8 mouse cellular contexts compared by ENCODE assay signal in genomic region chr2:164103501-164103900, GRCm38 (mm10). TPM values are rescaled to one million over a fixed set of nuclear protein-coding genes. Genes with fewer than 3 reads are reported as not detected.
DNase-seq lines count a peak whose midpoint lies in the region; ATAC-seq and TF ChIP-seq lines count a peak whose summit lies in the region.

No protein-coding gene starts in this region.

- peak; percentile 75 for TF ChIP-seq CTCF in bone marrow, adult 2 months (IDR thresholded peaks at IDR 0.05; ENCODE audit: control insufficient read depth, insufficient read depth, low read length)
- TF ChIP-seq CTCF in lung, embryonic 14.5 days (IDR thresholded peaks at IDR 0.05; ENCODE audit: low read depth), result peak; percentile 87

- H3K27me3 ChIP-seq in hindbrain, embryonic 10.5 days (ENCODE audit: insufficient read depth, poor library complexity, severe bottlenecking), result no peaks in the 10 kb centered on the region
- no peaks in the 10 kb centered on the region for H3K27me3 ChIP-seq in hindbrain, embryonic 13.5 days
- H3K27me3 ChIP-seq in embryonic facial prominence, embryonic 11.5 days (ENCODE audit: control insufficient read depth, insufficient read depth, low read length), result no peaks in the 10 kb centered on the region
- H3K27me3 ChIP-seq in lung, embryonic 14.5 days (ENCODE audit: insufficient read depth, low read length), result no peaks in the 10 kb centered on the region

- DNase-seq in hindbrain, embryonic 10.5 days (ENCODE audit: low spot score), result peak; percentile 43
- peak; percentile 35 to 47 for DNase-seq in CD8-positive naive resting alpha-beta T cell, adult 2 months (ENCODE audit: low read depth in 2 of 2, low spot score in 2 of 2)
- DNase-seq in embryonic facial prominence, embryonic 11.5 days (ENCODE audit: low spot score), result peak; percentile 69
- peak; percentile 81 for DNase-seq in kidney, postnatal 10 days
- DNase-seq in lung, embryonic 14.5 days, result peak; percentile 83
- DNase-seq in spleen, postnatal 10 days (ENCODE audit: low spot score in 2 of 2), result peak; percentile 36 to 70

- WGBS in hindbrain, embryonic 10.5 days, result 43% methylated on average over 4 of the region's 4 CpGs
- WGBS in hindbrain, embryonic 13.5 days, result 34% methylated on average over 4 of the region's 4 CpGs
- WGBS in bone marrow, adult 2 months, result 54% methylated on average over 4 of the region's 4 CpGs
- 34% methylated on average over 4 of the region's 4 CpGs for WGBS in embryonic facial prominence, embryonic 11.5 days
- WGBS in lung, embryonic 14.5 days, result 25% methylated on average over 4 of the region's 4 CpGs

- H3K36me3 ChIP-seq in hindbrain, embryonic 10.5 days, result peaks cover 88% of the 10 kb centered on the region
- peaks cover 52% of the 10 kb centered on the region for H3K36me3 ChIP-seq in hindbrain, embryonic 13.5 days
- peaks cover 6% of the 10 kb centered on the region for H3K36me3 ChIP-seq in embryonic facial prominence, embryonic 11.5 days (replicated peaks; ENCODE audit: control insufficient read depth, insufficient read depth, low read depth, low read length)
- H3K36me3 ChIP-seq in lung, embryonic 14.5 days (ENCODE audit: insufficient read depth), result peaks cover 49% of the 10 kb centered on the region

- H3K9me3 ChIP-seq in hindbrain, embryonic 10.5 days, result no peaks in the 10 kb centered on the region
- no peaks in the 10 kb centered on the region for H3K9me3 ChIP-seq in hindbrain, embryonic 13.5 days
- no peaks in the 10 kb centered on the region for H3K9me3 ChIP-seq in embryonic facial prominence, embryonic 11.5 days (replicated peaks; ENCODE audit: control insufficient read depth, low read length)
- H3K9me3 ChIP-seq in lung, embryonic 14.5 days (ENCODE audit: low read depth, low read length), result no peaks in the 10 kb centered on the region

- ATAC-seq in hindbrain, embryonic 13.5 days (ENCODE audit: low FRiP score), result no peak
- ATAC-seq in embryonic facial prominence, embryonic 11.5 days (replicated peaks; ENCODE audit: insufficient number of reproducible peaks, low FRiP score, low TSS enrichment, low read depth), result no peak
- ATAC-seq in lung, embryonic 14.5 days (ENCODE audit: insufficient read depth), result no peak

- H3K4me3 ChIP-seq in hindbrain, embryonic 10.5 days, result no peak overlapping the region
- no peak overlapping the region for H3K4me3 ChIP-seq in hindbrain, embryonic 13.5 days
- H3K4me3 ChIP-seq in bone marrow, adult 2 months (replicated peaks; ENCODE audit: control insufficient read depth, low read depth, low read length), result no peak overlapping the region
- H3K4me3 ChIP-seq in embryonic facial prominence, embryonic 11.5 days (ENCODE audit: low read depth, low read length), result no peak overlapping the region
- no peak overlapping the region for H3K4me3 ChIP-seq in lung, embryonic 14.5 days (ENCODE audit: low read depth, low read length)

- no peak overlapping the region for H3K4me2 ChIP-seq in hindbrain, embryonic 13.5 days
- no peak overlapping the region for H3K4me2 ChIP-seq in embryonic facial prominence, embryonic 11.5 days (ENCODE audit: low read depth, low read length)
- H3K4me2 ChIP-seq in lung, embryonic 14.5 days, result no peak overlapping the region

- no peak for TF ChIP-seq POLR2A in bone marrow, adult 2 months (IDR thresholded peaks at IDR 0.05; ENCODE audit: borderline replicate concordance, control insufficient read depth, low read depth, low read length)

- no peak overlapping the region for H3K9ac ChIP-seq in hindbrain, embryonic 13.5 days
- H3K9ac ChIP-seq in embryonic facial prominence, embryonic 11.5 days (replicated peaks; ENCODE audit: low read length), result no peak overlapping the region
- H3K9ac ChIP-seq in lung, embryonic 14.5 days, result no peak overlapping the region

- 0 out of 2 replicates have a peak, but pooled peaks cover 3% of the 10 kb centered on the region for H3K4me1 ChIP-seq in hindbrain, embryonic 10.5 days (replicated peaks)
- 0 out of 2 replicates have a peak, but pooled peaks cover 5% of the 10 kb centered on the region for H3K4me1 ChIP-seq in hindbrain, embryonic 13.5 days (replicated peaks)
- no peaks in the 10 kb centered on the region for H3K4me1 ChIP-seq in bone marrow, adult 2 months (ENCODE audit: control insufficient read depth, insufficient read depth, low read length)
- H3K4me1 ChIP-seq in embryonic facial prominence, embryonic 11.5 days (ENCODE audit: control insufficient read depth, insufficient read depth, low read length), result no peaks in the 10 kb centered on the region
- H3K4me1 ChIP-seq in lung, embryonic 14.5 days (ENCODE audit: insufficient read depth), result no peaks in the 10 kb centered on the region

- H3K27ac ChIP-seq in hindbrain, embryonic 10.5 days, result no peak overlapping the region
- H3K27ac ChIP-seq in hindbrain, embryonic 13.5 days, result no peak overlapping the region
- no peak overlapping the region for H3K27ac ChIP-seq in bone marrow, adult 2 months (ENCODE audit: control insufficient read depth, insufficient read depth, low read depth, low read length, poor library complexity)
- no peak overlapping the region for H3K27ac ChIP-seq in embryonic facial prominence, embryonic 11.5 days (replicated peaks; ENCODE audit: low read depth, low read length)
- H3K27ac ChIP-seq in lung, embryonic 14.5 days (ENCODE audit: low read depth), result no peak overlapping the region

RNA-seq across cellular contexts. Expression of gene Tomm34, which starts 32.5 kb away (rescaled TPM):
- 58.3 and 64.3 TPM in 2 replicates for polyA plus RNA-seq in hindbrain, embryonic 10.5 days (2016; fragmentation: Nextera tagmentation; extraction: Ambion mirVana)
- 47.1 and 49.5 TPM in 2 replicates for polyA plus RNA-seq in hindbrain, embryonic 13.5 days (2015; fragmentation: Nextera tagmentation; extraction: Ambion mirVana)
- polyA plus RNA-seq in bone marrow, adult 2 months (2011; ENCODE audit: insufficient read depth, insufficient read length, low replicate concordance, missing spikeins), result 34.6 and 50.9 TPM in 2 replicates
- 60.5 and 61.0 TPM in 2 replicates for polyA plus RNA-seq in embryonic facial prominence, embryonic 11.5 days (2014; fragmentation: Nextera tagmentation; extraction: Ambion mirVana)
- polyA plus RNA-seq in lung, embryonic 14.5 days (2014; fragmentation: Nextera tagmentation; extraction: Ambion mirVana), result 54.2 and 54.4 TPM in 2 replicates

RNA-seq across cellular contexts. Expression of gene Stk4, which starts 33.4 kb away (rescaled TPM):
- 30.8 and 36.8 TPM in 2 replicates for polyA plus RNA-seq in hindbrain, embryonic 10.5 days (2016; fragmentation: Nextera tagmentation; extraction: Ambion mirVana)
- 21.1 and 24.0 TPM in 2 replicates for polyA plus RNA-seq in hindbrain, embryonic 13.5 days (2015; fragmentation: Nextera tagmentation; extraction: Ambion mirVana)
- polyA plus RNA-seq in bone marrow, adult 2 months (2011; ENCODE audit: insufficient read depth, insufficient read length, low replicate concordance, missing spikeins), result 27.5 and 28.7 TPM in 2 replicates
- polyA plus RNA-seq in embryonic facial prominence, embryonic 11.5 days (2014; fragmentation: Nextera tagmentation; extraction: Ambion mirVana), result 26.5 and 31.4 TPM in 2 replicates
- 30.7 and 33.7 TPM in 2 replicates for polyA plus RNA-seq in lung, embryonic 14.5 days (2014; fragmentation: Nextera tagmentation; extraction: Ambion mirVana)
